Mouse (Mus musculus) forebrain, embryonic 14.5 days (tissue): Measurements from ENCODE around the gene Pnmt. TPM values are rescaled to one million over a fixed set of nuclear protein-coding genes. Genes with fewer than 3 reads are reported as not detected.

ENCODE experiments used
- ATAC-seq: fragments of 200-750 bp; cut with Nextera tagmentation; 2 replicates; pipeline ENCODE4 v1.8.0; 2017; ENCODE audit warnings: mild to moderate bottlenecking, moderate library complexity
- DNase-seq: peaks from one replicate; pipeline ENCODE4 v3.0.0-alpha.2; 2015; ENCODE audit warnings: low spot score
- H3K27ac ChIP-seq: fragments of 300-500 bp; sonication (generic); 2 replicates; pipeline ENCODE4 v1.5.1; 2014; ENCODE audit warnings: low read depth, mild to moderate bottlenecking, control low read depth, low read length, moderate library complexity
- H3K27me3 ChIP-seq: fragments of 300-500 bp; sonication (generic); replicated peaks from 2 replicates; pipeline ENCODE4 v1.6.1; 2014; ENCODE audit warnings: low read length, control low read depth, mixed read lengths; ENCODE audit not compliant: control insufficient read depth, insufficient read depth
- H3K36me3 ChIP-seq: fragments of 300-500 bp; sonication (generic); 2 replicates; pipeline ENCODE4 v1.6.1; 2014; ENCODE audit warnings: low read length, control low read depth; ENCODE audit not compliant: control insufficient read depth, insufficient read depth
- H3K4me1 ChIP-seq: fragments of 300-500 bp; sonication (generic); 2 replicates; pipeline ENCODE4 v1.6.1; 2014; ENCODE audit warnings: antibody characterized with exemption, low read length, control low read depth; ENCODE audit not compliant: control insufficient read depth, insufficient read depth
- H3K4me2 ChIP-seq: fragments of 300-500 bp; sonication (generic); 2 replicates; pipeline ENCODE4 v1.6.1; 2014; ENCODE audit warnings: mild to moderate bottlenecking, control low read depth, low read length
- H3K4me3 ChIP-seq: fragments of 300-500 bp; sonication (generic); 2 replicates; pipeline ENCODE4 v1.5.1; 2014; ENCODE audit warnings: low read depth, low read length, control low read depth
- H3K9ac ChIP-seq: fragments of 300-500 bp; sonication (generic); 2 replicates; pipeline ENCODE4 v1.6.1; 2014; ENCODE audit warnings: mild to moderate bottlenecking, low read length, control low read depth, moderate library complexity
- H3K9me3 ChIP-seq: fragments of 300-500 bp; sonication (generic); replicated peaks from 2 replicates; pipeline ENCODE4 v1.6.1; 2016; ENCODE audit warnings: low read length, control low read depth, mixed read lengths; ENCODE audit not compliant: control insufficient read depth
- WGBS: fragments of 180-500 bp; shearing (Covaris S2); extraction: QIAGEN DNeasy Blood & Tissue Kit; methylation state at CpG from one replicate; pipeline ENCODE4 v1.1.7; 2014; 5-methylcytosine and 5-hydroxymethylcytosine counted together
- polyA plus RNA-seq: library from polyadenylated mRNA; unstranded; fragments of >200 nt; fragmentation: Nextera tagmentation; extraction: Ambion mirVana; gene quantifications from 2 replicates; pipeline ENCODE4 v1.2.1, GENCODE M21; 2014

The Pnmt gene
- polyA plus RNA-seq, 1 experiment from 2014 or later, result 0.36 TPM

- Histone ChIP-seq H3K4me2 (no peak overlapping the region), H3K9me3 (no peaks in the 10 kb centered on the region), H3K27me3 (no peaks in the 10 kb centered on the region), H3K27ac (no peak overlapping the region), H3K4me1 (peaks cover 24% of the 10 kb centered on the region), H3K4me3 (no peak overlapping the region), H3K9ac (no peak overlapping the region; the same call in 1 of the 2 replicates), H3K36me3 (no peaks in the 10 kb centered on the region)
- DNase-seq, result no peak
- ATAC-seq, result no peak
- WGBS, result 41% methylated on average over 4 of the region's 4 CpGs
Measured at GRCm38 (mm10) chr11:98395041-98395440, 8.8 kb downstream of the Pnmt start.

- Histone ChIP-seq H3K9me3 (no peaks in the 10 kb centered on the region), H3K4me3 (no peak overlapping the region), H3K4me1 (peaks cover 28% of the 10 kb centered on the region), H3K27me3 (no peaks in the 10 kb centered on the region), H3K9ac (no peak overlapping the region), H3K4me2 (no peak overlapping the region), H3K36me3 (no peaks in the 10 kb centered on the region), H3K27ac (no peak overlapping the region)
- ATAC-seq, result no peak
- 89% methylated on average over 7 of the region's 7 CpGs for WGBS
- no peak for DNase-seq
Measured at GRCm38 (mm10) chr11:98397946-98398345, 11.7 kb downstream of the Pnmt start.

GRCm38 (mm10) chr11:98400161-98400726 lies 14.0 kb downstream of the Pnmt start, which contains the start of gene Pgap3:
TSS of gene Pgap3 (minus strand) at chr11:98400490.
- ATAC-seq, result peak; percentile 95
- WGBS, result under 1% methylated on average over 36 of the region's 40 CpGs

GRCm38 (mm10) chr11:98400816-98401215 lies 14.6 kb downstream of the Pnmt start:
- peak overlapping the region; percentile 72 for H3K4me2 ChIP-seq
- peaks cover 8% of the 10 kb centered on the region for H3K4me1 ChIP-seq
- no peaks in the 10 kb centered on the region for H3K9me3 ChIP-seq
- 55% methylated on average over 3 of the region's 3 CpGs for WGBS
- ATAC-seq (peak; percentile 11; the same call in 1 of the 2 replicates), DNase-seq (no peak)
- peak overlapping the region; percentile 68 for H3K9ac ChIP-seq
- H3K27me3 ChIP-seq, result no peaks in the 10 kb centered on the region
- H3K4me3 ChIP-seq, result peak overlapping the region; percentile 49
- H3K36me3 ChIP-seq, result no peaks in the 10 kb centered on the region
- peak overlapping the region; percentile 95 for H3K27ac ChIP-seq

More at GRCm38 (mm10) chr11:98400161-98400726, 14.0 kb downstream of the Pnmt start, which contains the start of gene Pgap3:
- peak; percentile 95 for DNase-seq
- Histone ChIP-seq H3K27me3 (no peaks in the 10 kb centered on the region), H3K4me2 (peak within 1 kb of the TSS; percentile 72), H3K27ac (peak within 1 kb of the TSS; percentile 95), H3K4me1 (peaks cover 8% of the 10 kb centered on the region), H3K36me3 (no peaks in the 10 kb centered on the region), H3K4me3 (peak within 1 kb of the TSS; percentile 49), H3K9ac (peak within 1 kb of the TSS; percentile 68), H3K9me3 (no peaks in the 10 kb centered on the region)

GRCm38 (mm10) chr11:98406621-98407020 lies 20.4 kb downstream of the Pnmt start:
- no peak overlapping the region for H3K4me3 ChIP-seq
- no peak overlapping the region for H3K4me2 ChIP-seq
- no peak overlapping the region for H3K9ac ChIP-seq
- DNase-seq (no peak), ATAC-seq (no peak)
- H3K27me3 ChIP-seq, result peaks cover 4% of the 10 kb centered on the region; the same call in 1 of the 2 replicates
- no peaks in the 10 kb centered on the region for H3K36me3 ChIP-seq
- H3K4me1 ChIP-seq, result 0 out of 2 replicates have a peak, but pooled peaks cover 4% of the 10 kb centered on the region
- no peak overlapping the region for H3K27ac ChIP-seq
- H3K9me3 ChIP-seq, result no peaks in the 10 kb centered on the region
- 74% methylated on average over 6 of the region's 6 CpGs for WGBS

- no peak overlapping the region for H3K27ac ChIP-seq
- peaks cover 14% of the 10 kb centered on the region; the same call in 1 of the 2 replicates for H3K27me3 ChIP-seq
- H3K36me3 ChIP-seq, result no peaks in the 10 kb centered on the region
- H3K4me1 ChIP-seq, result peaks cover 7% of the 10 kb centered on the region
- no peak for ATAC-seq
- WGBS, result 60% methylated on average over 8 of the region's 8 CpGs
- no peak overlapping the region for H3K9ac ChIP-seq
- H3K9me3 ChIP-seq, result no peaks in the 10 kb centered on the region
- H3K4me2 ChIP-seq, result peak overlapping the region; percentile 12; the same call in 1 of the 2 replicates
- H3K4me3 ChIP-seq, result no peak overlapping the region
- no peak for DNase-seq
Measured at GRCm38 (mm10) chr11:98408872-98409271, 22.6 kb downstream of the Pnmt start.

GRCm38 (mm10) chr11:98409341-98409822 lies 23.1 kb downstream of the Pnmt start:
- Histone ChIP-seq H3K4me3 (no peak overlapping the region), H3K27ac (no peak overlapping the region), H3K9ac (0 out of 2 replicates have a peak overlapping the region, but pooled peaks have one; percentile 22), H3K27me3 (peaks cover 14% of the 10 kb centered on the region; the same call in 1 of the 2 replicates), H3K4me2 (peak overlapping the region; percentile 12; the same call in 1 of the 2 replicates), H3K36me3 (no peaks in the 10 kb centered on the region), H3K4me1 (peaks cover 7% of the 10 kb centered on the region), H3K9me3 (no peaks in the 10 kb centered on the region)
- 5% methylated on average over 10 of the region's 10 CpGs for WGBS
- ATAC-seq (no peak), DNase-seq (peak; percentile 53)

- WGBS, result under 1% methylated on average over 44 of the region's 49 CpGs
- H3K4me3 ChIP-seq, result peak within 1 kb of the TSS; percentile 60
- H3K4me1 ChIP-seq, result peaks cover 7% of the 10 kb centered on the region
- H3K9me3 ChIP-seq, result no peaks in the 10 kb centered on the region
- H3K27me3 ChIP-seq, result peaks cover 14% of the 10 kb centered on the region; the same call in 1 of the 2 replicates
- peak within 1 kb of the TSS; percentile 77 for H3K27ac ChIP-seq
- H3K9ac ChIP-seq, result peak within 1 kb of the TSS; percentile 77
- DNase-seq (peak; percentile 78), ATAC-seq (peak; percentile 84)
- peak within 1 kb of the TSS; percentile 99 for H3K4me2 ChIP-seq
- H3K36me3 ChIP-seq, result no peaks in the 10 kb centered on the region
Measured at GRCm38 (mm10) chr11:98412273-98412796, 26.1 kb downstream of the Pnmt start, which contains the start of gene Erbb2. TSS of gene Erbb2 (plus strand) at chr11:98412470.
